Mouse (Mus musculus) urinary bladder, postnatal 36 days (tissue): Measurements from ENCODE around the gene Lpar1.

Experiments used
- DNase-seq, 2 experiments: peaks; one replicate each; pipeline ENCODE4 v3.0.0; 2022; ENCODE audit warnings: low spot score in 2 of 2, mixed read lengths in 1 of 2

Gene Lpar1

DNA sequence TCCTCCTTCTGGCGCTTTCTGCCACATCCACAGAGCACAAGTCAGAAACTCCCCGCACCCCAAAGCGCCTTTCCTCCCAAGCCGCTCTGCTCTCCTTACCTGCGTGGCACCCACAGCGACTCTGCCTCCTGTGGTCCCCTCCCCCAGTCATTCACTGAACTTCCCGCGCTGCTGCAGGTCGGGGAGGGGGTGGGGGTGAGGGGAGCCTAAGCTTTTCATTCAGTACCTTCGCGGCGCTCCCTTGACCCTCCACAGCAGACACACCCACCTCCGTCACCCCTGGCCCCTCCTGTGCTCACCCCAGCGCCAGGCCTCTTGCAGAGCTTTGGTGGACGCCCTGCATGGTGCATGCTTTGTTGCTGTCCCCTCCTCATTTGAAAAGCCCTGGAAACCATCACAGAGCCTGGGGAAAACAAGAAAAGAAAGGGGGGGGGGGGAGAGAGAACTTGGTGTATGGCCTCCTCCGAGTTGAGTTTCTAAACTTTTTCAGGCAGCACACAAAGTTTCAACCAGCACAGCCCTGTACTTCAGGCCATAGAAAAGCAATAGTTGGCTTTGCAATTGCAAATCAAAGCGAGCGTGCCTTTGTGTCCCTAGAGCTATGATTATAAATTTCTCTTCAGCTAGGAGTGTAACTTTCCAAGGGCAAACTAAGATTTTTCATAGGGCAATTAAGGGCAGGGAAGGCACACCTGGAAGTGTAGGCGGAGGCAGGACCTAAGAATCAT lies at the start of gene Lpar1:
TSS of gene Lpar1 (minus strand) at position 268 of the 728 bp plus-strand sequence.
- peak in 1 of 2 experiments; percentile 50 for DNase-seq

DNA sequence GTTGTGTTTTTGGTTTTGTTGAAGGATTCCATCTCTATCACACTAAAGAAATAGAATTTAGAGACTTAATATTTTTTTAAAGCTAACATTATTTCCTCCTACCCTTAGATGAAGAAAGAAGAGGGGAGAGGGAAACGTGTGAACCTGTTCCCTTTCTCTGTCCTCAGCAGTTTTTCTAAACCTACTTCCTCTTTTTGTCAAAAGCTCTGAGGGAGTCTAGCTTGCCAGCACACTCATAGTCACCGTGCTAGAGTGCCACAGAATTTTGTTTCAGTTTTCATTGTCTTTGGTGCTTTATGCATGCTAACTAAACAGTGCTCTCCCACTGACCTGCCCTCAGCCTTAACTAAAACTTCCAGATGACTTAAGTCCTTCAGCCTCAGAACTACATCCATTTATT lies 32.2 kb upstream of the Lpar1 start:
- DNase-seq = no peak

- DNase-seq = no peak
These were observed 27.5 kb upstream of the Lpar1 start for GRCm38 (mm10) chr4:58581191-58581590.

DNA sequence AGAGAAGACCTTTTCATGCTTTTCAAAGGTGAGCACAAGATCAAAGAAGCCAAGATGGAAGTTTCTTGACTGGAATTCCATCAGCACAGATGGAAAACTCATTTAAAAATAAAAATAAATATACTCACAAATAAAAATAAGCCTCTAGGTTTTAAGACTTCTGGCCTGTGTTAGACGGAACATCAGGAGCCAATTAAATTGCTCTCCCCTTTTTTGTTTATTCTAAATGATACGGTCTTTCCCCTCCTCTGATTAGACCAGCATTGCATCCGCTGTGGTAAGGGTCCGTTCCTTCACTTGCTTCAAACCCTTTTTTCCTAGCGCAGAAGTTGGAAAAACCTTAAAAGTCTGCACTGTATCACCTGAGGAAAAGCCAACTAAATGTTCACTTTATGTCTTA lies 26.8 kb upstream of the Lpar1 start:
- DNase-seq = no peak

GRCm38 (mm10) chr4:58580098-58580497 lies 26.4 kb upstream of the Lpar1 start:
- DNase-seq = no peak

GRCm38 (mm10) chr4:58578488-58578887 lies 24.8 kb upstream of the Lpar1 start:
- DNase-seq = no peak

GRCm38 (mm10) chr4:58577382-58578048 lies 23.8 kb upstream of the Lpar1 start:
- no peak for DNase-seq

DNA sequence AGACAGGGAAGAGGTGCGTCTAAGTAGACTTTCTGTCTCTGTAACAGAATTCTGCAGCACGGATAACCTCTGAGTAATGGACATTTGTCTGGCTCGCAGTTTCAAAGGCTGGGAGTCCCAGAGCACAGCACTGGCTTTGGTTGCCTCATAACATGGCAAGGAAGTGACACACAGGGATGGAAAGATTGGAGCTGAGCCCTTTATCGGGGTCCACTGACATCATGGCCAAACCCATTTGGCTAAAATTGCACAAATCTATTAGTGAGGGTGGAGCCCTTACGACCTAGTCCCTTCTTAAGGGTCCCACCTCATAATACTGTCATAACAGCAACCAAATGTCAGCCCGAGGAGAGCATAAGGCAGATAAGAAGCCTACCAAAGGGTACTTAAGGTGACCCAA lies 22.1 kb upstream of the Lpar1 start:
- peak in 1 of 2 experiments; percentile 53 for DNase-seq

DNA sequence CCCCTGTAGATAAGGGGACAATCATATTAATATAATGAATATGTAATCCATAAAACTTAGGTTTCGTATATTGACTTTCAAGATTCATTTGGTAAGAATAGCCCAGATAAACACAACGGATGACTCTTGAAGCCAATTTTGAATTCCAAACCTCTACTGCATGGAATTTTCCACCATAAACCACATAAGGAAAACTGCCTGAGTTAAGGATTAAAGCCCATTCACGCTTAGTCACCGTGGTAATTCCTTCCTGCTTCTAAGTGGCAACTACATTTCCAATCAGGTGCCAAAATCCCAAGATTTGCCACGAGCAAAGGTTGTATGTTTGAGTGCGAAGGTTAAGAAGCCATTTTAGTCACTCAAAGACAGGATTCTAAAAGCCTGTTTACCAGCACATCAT lies 20.3 kb upstream of the Lpar1 start:
- DNase-seq = no peak

GRCm38 (mm10) chr4:58572446-58572845 lies 18.7 kb upstream of the Lpar1 start:
- no peak for DNase-seq

- DNase-seq = no peak
These were observed 18.0 kb upstream of the Lpar1 start for GRCm38 (mm10) chr4:58571661-58572060.

GRCm38 (mm10) chr4:58571232-58571631 lies 17.5 kb upstream of the Lpar1 start:
- no peak for DNase-seq

DNA sequence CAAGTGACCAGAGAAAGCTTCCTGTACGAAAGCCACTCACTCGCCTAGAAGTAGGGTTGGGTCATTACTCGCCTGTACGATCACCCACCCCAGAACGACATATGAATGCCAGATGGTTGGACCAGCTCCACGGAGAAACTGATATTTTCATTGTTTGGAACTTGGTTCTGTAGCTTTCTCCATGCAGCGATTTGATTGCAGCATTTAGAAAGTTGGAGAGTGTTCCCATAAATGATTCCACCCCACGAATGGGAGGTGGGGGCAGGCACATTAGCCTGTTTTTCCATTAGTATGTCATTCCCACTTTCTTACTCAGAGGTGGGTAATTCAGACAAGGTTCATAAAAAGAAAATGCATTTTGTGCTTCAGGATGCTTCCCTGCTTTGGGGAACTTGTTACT lies 14.8 kb upstream of the Lpar1 start:
- no peak for DNase-seq

- DNase-seq = no peak
These were observed 9.1 kb upstream of the Lpar1 start for GRCm38 (mm10) chr4:58562776-58563175.

DNA sequence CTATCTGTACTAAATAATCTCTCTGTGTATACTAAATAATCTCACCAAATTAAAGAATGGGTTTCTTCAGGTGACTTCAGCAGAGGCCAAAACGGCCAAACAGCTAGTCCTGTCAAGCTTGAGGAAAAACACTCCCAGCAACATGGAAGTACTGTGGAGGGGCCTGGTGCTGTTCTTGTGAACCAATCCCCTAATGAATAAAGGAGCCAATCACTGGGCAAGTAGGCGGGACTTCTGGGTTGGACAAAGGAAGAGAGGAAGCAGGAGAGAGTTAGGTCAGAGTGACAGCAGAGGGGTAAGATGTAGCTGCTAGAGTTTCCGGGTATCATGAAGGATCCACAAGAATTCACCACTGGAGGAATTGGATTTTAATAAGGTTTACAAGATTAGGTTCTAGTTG lies 3.3 kb upstream of the Lpar1 start:
- no peak for DNase-seq

DNA sequence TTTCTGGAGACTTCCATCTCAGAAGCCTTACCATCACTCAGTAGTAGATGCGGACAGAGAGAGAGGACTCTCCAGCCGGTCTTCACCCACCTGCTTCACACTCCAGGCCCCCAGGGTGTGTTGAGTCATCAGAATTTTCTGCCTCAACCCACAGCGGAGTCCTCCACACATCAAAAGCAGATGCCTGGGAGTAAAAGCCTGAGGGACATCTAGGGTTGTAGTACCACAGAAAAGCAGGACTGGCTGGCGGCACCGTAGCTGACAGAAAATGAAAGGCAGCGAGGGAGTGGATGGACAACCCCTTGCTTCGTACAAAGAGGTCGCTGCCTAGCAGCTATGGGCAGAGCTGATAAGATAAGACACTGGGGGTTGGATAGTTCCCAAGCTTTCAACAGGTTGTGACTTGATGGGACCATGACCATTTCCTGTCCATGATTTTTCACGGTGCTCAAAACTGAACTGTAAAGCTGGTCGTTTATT lies 701 bp upstream of the Lpar1 start:
- DNase-seq = no peak

DNA sequence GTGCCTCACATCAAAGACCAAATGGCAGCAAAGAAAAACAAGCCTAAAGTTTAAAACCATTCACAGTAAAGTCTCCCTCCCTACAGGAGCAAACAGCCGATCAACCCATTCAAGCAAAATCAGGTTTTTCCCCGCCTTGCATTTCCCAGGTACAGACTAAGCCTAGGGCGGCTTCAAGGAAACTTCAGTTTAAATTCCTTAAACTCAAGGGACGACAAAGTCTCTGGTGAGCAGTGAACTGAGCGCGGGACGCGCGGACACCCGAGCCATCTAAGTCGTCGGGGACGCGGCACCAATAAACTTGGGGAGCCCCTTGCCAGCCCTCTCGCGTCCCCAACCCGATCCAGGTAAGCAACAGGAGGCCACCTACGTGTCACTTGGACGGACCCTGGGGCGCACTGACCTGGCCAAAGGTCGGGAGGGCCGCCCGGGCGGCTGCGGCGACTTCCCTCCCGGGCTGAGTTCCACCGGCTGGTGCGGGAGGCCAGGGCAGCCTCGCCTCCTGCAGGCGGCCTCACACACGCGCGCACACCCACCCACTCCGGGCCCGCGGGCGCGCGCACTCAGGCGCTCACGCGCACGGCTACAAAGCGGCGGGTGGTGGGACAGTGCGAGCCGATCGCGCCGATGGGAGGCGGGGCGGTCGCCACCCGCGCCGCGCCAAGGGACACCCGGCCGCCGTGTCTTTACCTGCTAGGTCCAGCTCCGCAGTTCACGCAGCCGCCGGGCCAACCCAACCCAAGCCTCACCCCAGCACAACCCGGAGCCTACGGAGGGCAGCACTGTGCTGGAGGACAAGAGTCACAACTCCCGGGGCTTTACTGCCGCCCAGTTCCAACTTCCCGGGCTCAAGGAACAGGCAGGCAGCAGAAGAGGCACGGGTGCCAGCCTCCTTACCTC lies 717 bp downstream of the Lpar1 start:
- DNase-seq = peak; percentile 80 to 82

DNA sequence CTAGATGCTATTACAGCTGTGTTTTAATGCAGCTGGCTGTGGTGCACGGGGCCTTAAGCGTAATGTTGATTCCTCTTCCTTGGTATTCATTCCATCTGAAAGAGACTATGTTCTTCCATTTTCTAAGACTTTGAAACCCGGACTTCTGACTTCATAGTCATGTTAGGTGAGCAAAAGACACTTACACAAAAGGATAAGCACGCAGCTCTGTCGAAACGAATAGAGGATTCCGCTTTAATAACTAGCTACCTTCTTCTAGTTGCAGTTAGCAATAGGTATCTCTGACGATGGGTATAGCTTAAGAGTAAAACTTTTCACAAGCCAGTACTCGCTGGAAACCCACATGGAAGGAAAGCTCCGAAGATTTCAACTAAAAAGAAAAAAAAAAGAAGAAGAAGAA lies 1.5 kb downstream of the Lpar1 start:
- DNase-seq = no peak

- peak; percentile 85 to 86 for DNase-seq
These were observed 1.9 kb downstream of the Lpar1 start for GRCm38 (mm10) chr4:58551820-58552219.

- DNase-seq = no peak
These were observed 6.0 kb downstream of the Lpar1 start for GRCm38 (mm10) chr4:58547725-58548124.

DNA sequence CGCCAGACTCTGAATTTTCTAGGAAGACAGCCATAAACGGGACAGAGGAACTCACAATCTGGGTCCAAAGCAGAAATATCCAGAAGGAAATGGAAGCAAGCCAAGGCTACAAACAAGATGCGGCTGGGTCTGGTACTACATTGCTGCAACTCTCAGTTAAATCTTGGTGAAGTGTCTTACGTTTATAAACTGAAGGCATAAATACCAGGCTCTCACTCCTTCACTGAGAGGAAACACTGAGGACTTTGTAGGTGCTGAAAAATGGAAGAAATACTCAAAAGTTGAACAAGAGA lies 6.5 kb downstream of the Lpar1 start:
- no peak for DNase-seq

DNA sequence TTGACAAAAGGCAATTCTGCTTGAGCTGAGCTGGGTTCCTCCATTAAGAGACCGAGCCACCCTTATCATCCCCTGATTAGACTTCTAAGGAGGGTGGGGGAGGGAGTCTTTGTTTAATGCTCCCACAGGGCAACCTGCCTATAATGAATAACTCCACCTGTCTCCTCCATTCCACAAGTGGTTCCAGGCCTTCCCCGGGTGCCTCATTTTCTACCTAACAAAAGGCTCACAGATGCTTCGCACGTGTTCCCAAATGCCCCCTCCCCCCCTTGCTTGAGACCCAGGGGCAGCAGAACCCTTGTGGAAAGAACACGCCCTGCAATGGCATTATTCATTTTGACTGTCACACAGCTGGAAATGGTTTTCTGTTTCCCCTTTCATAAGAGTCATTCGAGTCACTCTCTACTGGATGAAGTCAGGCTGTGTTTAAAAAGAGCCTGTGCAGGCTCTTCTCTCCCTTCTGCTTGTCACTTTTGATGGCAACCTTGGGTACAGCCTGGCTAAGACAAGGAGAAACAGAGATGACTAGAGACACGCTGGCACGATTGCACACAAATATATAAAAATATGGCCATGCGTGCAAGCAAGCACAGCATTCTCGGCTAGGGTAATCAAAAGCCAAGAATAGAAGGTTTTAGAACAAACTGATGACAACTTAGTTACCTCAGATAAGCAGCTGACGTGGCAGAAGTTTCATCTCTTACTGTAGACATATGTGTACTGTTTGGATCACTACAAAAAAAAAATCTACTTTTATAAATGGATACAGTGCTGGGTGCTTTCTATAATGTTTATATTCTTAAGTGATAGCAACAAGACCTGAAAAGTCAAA lies 7.0 kb downstream of the Lpar1 start:
- DNase-seq = no peak
